Comparison of ENCODE assay signal across 25 mouse cellular contexts in genomic region chr9:115349106-115349505, GRCm38 (mm10). TPM values are rescaled to one million over a fixed set of nuclear protein-coding genes. Genes with fewer than 3 reads are reported as not detected.
DNase-seq lines count a peak whose midpoint lies in the region; ATAC-seq and TF ChIP-seq lines count a peak whose summit lies in the region.
"Had no signal": no experiment of that assay in that cellular context is flagged by ENCODE, and none has a peak within 500 bp of the region (broad histone marks: within the 10 kb centered on the region; RNA-seq: fewer than 3 reads in every experiment).

No protein-coding gene starts in this region.

- no peaks in the 10 kb centered on the region for H3K36me3 ChIP-seq in heart, embryonic 10.5 days
- H3K36me3 ChIP-seq in heart, embryonic 13.5 days, result no peaks in the 10 kb centered on the region
- H3K36me3 ChIP-seq in heart, adult 2 months (ENCODE audit: control insufficient read depth, insufficient read depth, low read length), result no peaks in the 10 kb centered on the region
- no peaks in the 10 kb centered on the region for H3K36me3 ChIP-seq in heart, embryonic 16.5 days (ENCODE audit: control insufficient read depth, insufficient read depth)
- H3K36me3 ChIP-seq: forebrain, embryonic 10.5 days; G1E; hindbrain, embryonic 12.5 days; hindbrain, embryonic 15.5 days had no signal

- TF ChIP-seq POLR2A in heart, adult 2 months (IDR thresholded peaks at IDR 0.05; ENCODE audit: insufficient read depth, low read depth, low read length), result no peak

- no peak overlapping the region for H3K4me3 ChIP-seq in heart, embryonic 10.5 days
- H3K4me3 ChIP-seq in heart, embryonic 13.5 days, result no peak overlapping the region
- no peak overlapping the region for H3K4me3 ChIP-seq in heart, adult 2 months
- H3K4me3 ChIP-seq in heart, embryonic 16.5 days (ENCODE audit: low read length), result no peak overlapping the region
- H3K4me3 ChIP-seq: forebrain, embryonic 10.5 days; forebrain, embryonic 13.5 days; gastrocnemius, adult 2 months; hindbrain, embryonic 12.5 days; hindbrain, embryonic 15.5 days had no signal

- intact Hi-C loops in heart, adult 2 months (cut with DNase I), result no loop called here
- intact Hi-C loops in heart, postnatal 14 days (cut with DNase I), result no loop called here

- no peak overlapping the region for H3K9ac ChIP-seq in heart, embryonic 13.5 days
- no peak overlapping the region for H3K9ac ChIP-seq in heart, adult 2 months (ENCODE audit: low read depth, low read length)
- H3K9ac ChIP-seq in heart, embryonic 16.5 days (ENCODE audit: low read length), result no peak overlapping the region
- H3K9ac ChIP-seq: forebrain, embryonic 13.5 days; hindbrain, embryonic 12.5 days; hindbrain, embryonic 15.5 days had no signal

- H3K9me3 ChIP-seq in heart, embryonic 10.5 days, result no peaks in the 10 kb centered on the region
- no peaks in the 10 kb centered on the region for H3K9me3 ChIP-seq in heart, embryonic 13.5 days
- no peaks in the 10 kb centered on the region for H3K9me3 ChIP-seq in heart, embryonic 16.5 days (replicated peaks; ENCODE audit: control insufficient read depth, low read length)
- H3K9me3 ChIP-seq: forebrain, embryonic 10.5 days; forebrain, embryonic 13.5 days; hindbrain, embryonic 12.5 days; hindbrain, embryonic 15.5 days had no signal

- 27% methylated on average over 1 of the region's 1 CpGs for WGBS in heart, embryonic 10.5 days
- WGBS in heart, embryonic 13.5 days, result 17% methylated on average over 1 of the region's 1 CpGs
- 32% methylated on average over 1 of the region's 1 CpGs for WGBS in heart, adult 2 months
- WGBS in heart, embryonic 16.5 days, result 19% methylated on average over 1 of the region's 1 CpGs

- DNase-seq in heart, embryonic 10.5 days (ENCODE audit: low spot score), result no peak
- DNase-seq in heart, adult 8-10 months (ENCODE audit: low spot score), result no peak
- no peak for DNase-seq in heart, adult 2 months
- DNase-seq in heart, postnatal 14 days, result no peak
- peak; percentile 37 for DNase-seq in forelimb bud, embryonic 11.5 days (ENCODE audit: low read depth, low spot score)
- DNase-seq: adrenal gland, postnatal 10 days; adrenal gland, postnatal 36 days; B cell, adult 2 months; cerebellum, adult 18-20 months; cerebellum, adult 9-10 months; cerebellum, postnatal 14 days; gastrocnemius, adult 2 months; gastrocnemius, postnatal 14 days; kidney, adult 2 months had no signal

- no peak overlapping the region for H3K4me2 ChIP-seq in heart, embryonic 13.5 days
- H3K4me2 ChIP-seq in heart, embryonic 16.5 days (ENCODE audit: low read depth, low read length), result no peak overlapping the region
- H3K4me2 ChIP-seq: forebrain, embryonic 13.5 days; hindbrain, embryonic 12.5 days; hindbrain, embryonic 15.5 days had no signal

- no peak for TF ChIP-seq EP300 in heart, adult 2 months (IDR thresholded peaks at IDR 0.05; ENCODE audit: insufficient read depth, low read depth, low read length)

- H3K27ac ChIP-seq in heart, embryonic 10.5 days, result peak overlapping the region; percentile 69
- H3K27ac ChIP-seq in heart, embryonic 13.5 days (replicated peaks), result peak overlapping the region; percentile 66
- H3K27ac ChIP-seq in heart, adult 2 months, result no peak overlapping the region
- H3K27ac ChIP-seq in heart, embryonic 16.5 days (ENCODE audit: low read length), result no peak overlapping the region
- H3K27ac ChIP-seq: forebrain, embryonic 10.5 days; forebrain, embryonic 13.5 days; gastrocnemius, adult 2 months; hindbrain, embryonic 12.5 days; hindbrain, embryonic 15.5 days had no signal

- no peak for TF ChIP-seq CTCF in heart, adult 2 months (IDR thresholded peaks at IDR 0.05)

- H3K4me1 ChIP-seq in heart, embryonic 10.5 days, result peaks cover 34% of the 10 kb centered on the region
- H3K4me1 ChIP-seq in heart, embryonic 13.5 days, result peaks cover 42% of the 10 kb centered on the region
- H3K4me1 ChIP-seq in heart, adult 2 months (ENCODE audit: control insufficient read depth, insufficient read depth, low read length), result no peaks in the 10 kb centered on the region
- H3K4me1 ChIP-seq in heart, embryonic 16.5 days (ENCODE audit: control insufficient read depth, insufficient read depth, low read length), result peaks cover 16% of the 10 kb centered on the region
- H3K4me1 ChIP-seq: forebrain, embryonic 10.5 days; forebrain, embryonic 13.5 days; hindbrain, embryonic 12.5 days; hindbrain, embryonic 15.5 days had no signal

- H3K79me2 ChIP-seq in heart, adult 2 months (replicated peaks; ENCODE audit: control insufficient read depth, insufficient read depth, low read length), result no peaks in the 10 kb centered on the region

- ATAC-seq in heart, embryonic 13.5 days (ENCODE audit: extremely low read depth, insufficient number of reproducible peaks, low FRiP score, low TSS enrichment), result peak; percentile 31; the same call in 1 of the 2 replicates
- peak; percentile 28; the same call in 1 of the 2 replicates for ATAC-seq in heart, embryonic 16.5 days (replicated peaks; ENCODE audit: extremely low read depth, insufficient read depth, low FRiP score)
- ATAC-seq: forebrain, embryonic 13.5 days; forebrain, embryonic 16.5 days; intestine, postnatal 0 days; Patski had no signal

- H3K27me3 ChIP-seq in heart, embryonic 10.5 days (ENCODE audit: insufficient read depth, poor library complexity, severe bottlenecking), result no peaks in the 10 kb centered on the region
- peaks cover 6% of the 10 kb centered on the region; the same call in 1 of the 2 replicates for H3K27me3 ChIP-seq in heart, embryonic 13.5 days (replicated peaks)
- no peaks in the 10 kb centered on the region for H3K27me3 ChIP-seq in heart, adult 2 months (ENCODE audit: control insufficient read depth, insufficient read depth, low read length)
- no peaks in the 10 kb centered on the region for H3K27me3 ChIP-seq in heart, embryonic 16.5 days (ENCODE audit: control insufficient read depth, insufficient read depth, low read length)
- H3K27me3 ChIP-seq: CH12.LX; forebrain, embryonic 13.5 days; hindbrain, embryonic 12.5 days; hindbrain, embryonic 15.5 days had no signal

RNA-seq across cellular contexts. Expression of gene Stt3b, which starts 38.9 kb away (rescaled TPM):
- 101 TPM in 2 replicates for polyA plus RNA-seq in heart, embryonic 10.5 days (2016; fragmentation: Nextera tagmentation; extraction: Ambion mirVana)
- 10 to 100 TPM; 48.7 to 53.5 (median 50.0) TPM for total RNA-seq in heart, adult 8-10 months (2022)
- 70.9 and 73.8 TPM in 2 replicates for polyA plus RNA-seq in heart, embryonic 13.5 days (2015; fragmentation: Nextera tagmentation; extraction: Ambion mirVana)
- 10 to 100 TPM; 54.9 to 56.5 TPM for total RNA-seq in heart, adult 2 months (2021)
- polyA plus RNA-seq in heart, adult 2 months (2012; rRNA removed), result 22.2 and 35.7 TPM in 2 replicates
- polyA plus RNA-seq in heart, embryonic 16.5 days (2015; fragmentation: Nextera tagmentation; extraction: Ambion mirVana), result 69.8 and 74.5 TPM in 2 replicates
- total RNA-seq in heart, postnatal 14 days (2021), result 10 to 100 TPM; 58.4 to 61.7 TPM

Comparison
In these comparisons a context has a peak if more than half of its experiments do, and no peak if none do; other contexts are left out.
1. H3K27ac ChIP-seq: peak in heart, embryonic 10.5 days (single experiment) and heart, embryonic 13.5 days (single experiment); none in heart, adult 2 months (single experiment) and heart, embryonic 16.5 days (single experiment).